ENCODE assay signal across 30 mouse cellular contexts in the genomic region with DNA sequence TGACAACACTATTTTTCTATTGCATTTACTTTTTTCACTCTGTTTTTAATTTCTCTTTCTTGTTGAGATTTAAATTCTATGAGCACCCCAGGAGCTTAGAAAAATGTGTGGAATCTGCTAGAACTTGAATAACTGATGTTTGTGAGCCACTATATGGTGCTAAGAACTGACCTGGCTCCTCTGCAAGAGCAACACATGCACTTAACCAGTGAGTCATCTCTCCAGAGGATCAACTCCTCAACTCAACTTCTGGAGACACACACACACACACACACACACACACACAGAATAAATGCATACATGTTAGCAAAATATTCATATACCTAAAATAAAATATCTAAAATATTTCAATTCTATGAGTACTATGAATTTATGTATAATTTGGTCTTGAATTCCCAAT.
"Had no signal": no experiment of that assay in that cellular context is flagged by ENCODE, and none has a peak within 500 bp of the region (broad histone marks: within the 10 kb centered on the region; RNA-seq: fewer than 3 reads in every experiment).

No protein-coding gene starts in this region.

- H3K27ac ChIP-seq: heart, embryonic 13.5 days; heart, embryonic 15.5 days; hindbrain, embryonic 10.5 days; hindbrain, embryonic 12.5 days; hindbrain, embryonic 13.5 days; hindbrain, embryonic 14.5 days; hindbrain, embryonic 15.5 days; hindbrain, postnatal 0 days; intestine, embryonic 15.5 days; kidney, embryonic 15.5 days; kidney, postnatal 0 days; layer of hippocampus, adult 2 months; left cerebral cortex, adult 2 months had no signal

- DNase-seq: heart, postnatal 10 days; heart, postnatal 14 days; heart, postnatal 36 days; heart, postnatal 4 days; kidney, adult 11 months; kidney, adult 18-20 months; kidney, adult 2 months; kidney, adult 8-10 months; kidney, adult 9 months; kidney, postnatal 10 days; kidney, postnatal 14 days; kidney, postnatal 25 days; kidney, postnatal 36 days; kidney, postnatal 4 days; layer of hippocampus, adult 9-11 months; layer of hippocampus, postnatal 36 days had no signal

- H3K4me3 ChIP-seq: heart, embryonic 12.5 days; heart, embryonic 13.5 days; heart, embryonic 15.5 days; hindbrain, embryonic 10.5 days; hindbrain, embryonic 12.5 days; hindbrain, embryonic 13.5 days; hindbrain, embryonic 15.5 days; intestine, embryonic 15.5 days; kidney, embryonic 15.5 days; layer of hippocampus, adult 2 months; left cerebral cortex, adult 2 months had no signal
